Mouse (Mus musculus) c-Kit-positive CD71-negative TER-119-negative erythroid progenitor cells, embryonic 14.5 days (primary cell): ENCODE results near the gene Ascc2.
"Not testable (repeated sequence)": the region's sequence is repeated elsewhere in the genome, so short reads cannot be mapped to it uniquely, and the experiment has no call there.

Experiments
- DNase-seq: peaks from one replicate; pipeline ENCODE4 v3.0.0-alpha.2; 2013; ENCODE audit warnings: low read depth

Gene Ascc2

DNA sequence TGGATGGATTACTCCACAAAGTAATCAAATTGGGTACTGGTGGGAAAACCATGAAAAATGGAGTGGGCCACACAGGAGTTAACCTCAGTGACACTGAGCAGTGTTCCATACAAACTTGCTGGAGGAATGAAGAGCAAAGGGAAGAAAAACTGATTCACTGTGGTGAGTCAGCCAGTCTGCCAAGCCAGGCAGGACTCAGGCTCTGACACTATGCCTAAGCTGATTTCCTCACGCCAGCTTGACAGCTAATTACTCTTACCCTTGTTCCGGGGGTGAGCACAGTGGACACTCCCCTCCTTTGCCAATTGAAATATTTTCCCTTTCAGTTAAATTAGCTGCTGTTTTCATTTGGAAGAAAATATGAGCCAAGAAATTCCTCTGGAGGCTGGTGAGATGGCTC lies 4.1 kb upstream of the Ascc2 start:
- no peak for DNase-seq

DNA sequence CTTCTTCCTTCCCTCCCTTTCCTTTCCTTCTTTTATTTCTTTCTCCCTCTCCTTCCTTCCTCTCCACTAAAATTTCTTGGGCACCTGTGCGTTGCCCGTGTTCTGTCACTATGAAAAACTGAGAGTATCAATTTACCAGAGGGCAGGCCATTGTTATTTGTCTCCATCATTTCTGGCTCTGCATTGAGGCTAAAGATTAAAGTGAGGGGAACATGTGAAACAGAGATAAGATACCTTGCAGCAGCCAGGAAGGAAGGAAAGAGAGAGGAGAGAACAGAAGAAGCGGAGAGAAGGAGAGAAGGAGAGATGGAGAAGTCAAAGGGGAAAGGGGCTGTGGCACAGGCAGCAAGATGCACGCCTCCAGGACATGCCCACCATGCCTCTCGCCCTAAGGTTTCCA lies 3.2 kb upstream of the Ascc2 start:
- no peak for DNase-seq

DNA sequence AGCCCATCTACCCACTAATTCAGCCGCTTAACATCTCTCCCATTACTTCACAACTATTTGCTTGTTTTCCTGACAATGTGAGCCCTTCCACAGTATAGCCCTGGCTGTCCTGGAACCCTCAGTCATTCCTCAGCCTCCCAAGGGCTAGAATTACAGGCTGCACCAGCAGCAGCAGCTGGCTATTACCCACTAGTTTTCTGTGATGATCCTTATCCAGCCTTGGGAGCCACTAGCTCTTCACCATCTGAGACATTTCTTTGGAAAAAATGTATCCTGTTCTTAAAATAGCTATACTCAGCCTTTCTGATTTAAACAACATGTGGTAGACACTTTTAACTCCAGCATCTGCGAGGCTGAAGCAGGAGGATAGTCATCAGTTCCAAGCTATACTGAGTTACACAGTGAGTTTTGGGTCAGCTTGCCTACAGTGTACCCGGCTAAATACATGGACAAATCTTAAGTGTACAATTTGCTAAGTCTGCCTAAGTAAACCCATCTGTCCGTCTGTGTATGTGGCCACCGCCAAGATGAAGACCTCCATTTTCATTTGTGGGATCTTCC lies 685 bp upstream of the Ascc2 start:
- no peak for DNase-seq

DNA sequence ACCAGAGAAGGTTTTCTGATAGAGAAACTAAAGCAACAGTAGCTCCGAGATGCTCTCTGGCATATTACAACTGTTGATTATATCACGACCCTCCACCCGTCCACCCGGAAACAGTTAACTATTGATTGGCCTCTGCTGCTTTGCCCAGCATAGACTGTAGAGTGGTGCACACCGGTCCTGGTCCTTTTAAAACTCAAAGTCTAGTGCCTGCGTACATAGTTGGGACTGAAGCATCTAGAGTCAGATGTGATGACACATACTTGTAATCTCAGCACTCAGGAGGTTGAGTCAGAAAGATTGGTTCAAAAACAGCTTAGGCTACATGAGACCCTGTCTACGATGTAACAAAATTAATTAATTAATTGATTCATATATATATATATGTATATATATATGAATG lies 714 bp downstream of the Ascc2 start:
- no peak for DNase-seq

DNA sequence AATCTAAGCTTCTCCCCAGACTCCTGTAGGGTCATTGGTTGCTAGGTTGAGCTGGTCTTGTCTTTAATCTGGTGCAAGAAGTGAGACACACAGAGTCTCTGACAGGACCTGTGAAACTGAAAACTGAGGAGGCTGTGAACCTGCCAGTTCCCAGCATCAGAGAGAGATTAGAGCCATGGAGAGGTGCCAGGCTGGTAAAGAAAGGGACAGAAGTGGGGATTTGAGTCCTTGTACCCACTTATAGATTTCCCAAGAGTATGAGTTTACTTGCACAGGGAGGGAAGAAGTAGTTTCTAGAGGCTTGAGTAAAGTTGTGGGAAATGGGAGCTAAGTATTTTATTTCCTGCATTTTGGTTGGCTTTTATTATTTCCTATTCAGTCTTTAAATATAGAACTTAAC lies 3.6 kb downstream of the Ascc2 start:
- DNase-seq: no peak

DNA sequence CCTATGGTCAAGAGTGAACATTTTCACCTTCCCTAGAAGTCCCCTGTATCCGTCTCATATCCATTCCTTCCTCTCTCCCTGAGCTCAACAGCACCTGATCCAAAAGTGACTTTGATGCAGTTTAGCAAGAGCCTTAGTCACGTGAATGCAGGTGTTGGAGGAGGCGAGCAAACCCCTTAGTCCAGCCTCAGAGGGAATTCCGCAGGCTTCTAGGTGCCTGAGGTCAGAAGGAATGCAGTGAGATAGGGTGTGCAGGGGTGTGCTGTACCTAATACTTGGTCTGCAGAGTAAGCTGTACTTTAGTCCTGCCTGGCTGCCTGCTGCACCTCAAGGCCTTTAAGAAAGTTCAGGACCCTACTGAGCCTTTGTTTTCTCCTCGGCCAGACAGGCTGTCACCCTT lies 6.2 kb downstream of the Ascc2 start:
- DNase-seq: no peak

DNA sequence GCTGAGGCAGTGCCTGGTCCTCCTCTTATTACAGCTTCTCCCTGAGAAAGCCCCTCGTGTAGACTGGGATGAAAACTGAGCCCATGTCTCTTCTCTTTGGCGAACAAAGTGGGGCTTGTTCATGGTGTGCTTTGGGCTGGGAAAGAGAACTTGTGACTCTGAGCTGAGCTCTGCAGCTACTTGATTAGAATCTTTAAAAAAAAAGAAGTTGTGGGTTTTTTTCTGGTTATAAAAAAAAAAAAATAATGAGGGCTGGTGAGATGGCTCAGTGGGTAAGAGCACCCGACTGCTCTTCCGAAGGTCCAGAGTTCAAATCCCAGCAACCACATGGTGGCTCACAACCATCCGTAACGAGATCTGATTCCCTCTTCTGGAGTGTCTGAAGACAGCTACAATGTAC lies 7.6 kb downstream of the Ascc2 start:
- not testable (repeated sequence) for DNase-seq

DNA sequence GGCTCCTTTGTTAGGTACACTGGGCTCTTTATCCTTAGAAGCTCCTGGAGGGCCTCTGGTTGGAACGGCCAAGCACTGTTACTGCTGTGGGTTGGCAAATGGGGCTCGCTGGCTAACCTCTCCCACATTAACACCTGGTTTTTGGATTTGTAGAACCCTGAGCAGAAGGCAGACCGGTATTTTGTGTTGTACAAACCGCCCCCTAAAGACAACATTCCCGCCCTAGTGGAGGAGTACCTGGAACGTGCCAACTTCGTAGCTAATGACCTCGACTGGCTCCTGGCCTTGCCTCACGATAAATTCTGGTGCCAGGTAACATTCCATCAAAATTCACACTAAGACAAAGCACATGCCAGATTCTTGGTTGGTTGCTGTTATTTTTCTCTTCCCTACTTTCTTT lies 8.9 kb downstream of the Ascc2 start:
- DNase-seq: no peak

DNA sequence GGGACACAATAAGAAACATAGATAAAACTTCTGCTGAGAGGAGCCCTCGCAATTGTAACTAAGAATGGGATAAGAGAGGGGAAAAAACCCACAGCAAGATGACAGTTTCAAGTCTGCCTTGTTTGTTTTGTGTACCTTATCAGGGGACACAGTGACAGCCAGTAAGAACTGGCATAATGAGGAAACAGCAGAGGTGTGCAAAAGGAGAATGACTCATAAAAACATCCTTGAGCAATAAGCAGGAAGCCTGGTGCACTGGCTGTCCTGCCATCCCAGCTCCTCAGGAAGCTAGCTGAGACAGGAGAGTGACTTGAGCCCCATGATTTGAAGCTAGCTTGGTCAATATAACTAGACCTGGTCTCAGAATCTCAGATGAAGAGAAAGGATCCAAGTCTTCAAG lies 22.3 kb downstream of the Ascc2 start:
- DNase-seq: no peak

DNA sequence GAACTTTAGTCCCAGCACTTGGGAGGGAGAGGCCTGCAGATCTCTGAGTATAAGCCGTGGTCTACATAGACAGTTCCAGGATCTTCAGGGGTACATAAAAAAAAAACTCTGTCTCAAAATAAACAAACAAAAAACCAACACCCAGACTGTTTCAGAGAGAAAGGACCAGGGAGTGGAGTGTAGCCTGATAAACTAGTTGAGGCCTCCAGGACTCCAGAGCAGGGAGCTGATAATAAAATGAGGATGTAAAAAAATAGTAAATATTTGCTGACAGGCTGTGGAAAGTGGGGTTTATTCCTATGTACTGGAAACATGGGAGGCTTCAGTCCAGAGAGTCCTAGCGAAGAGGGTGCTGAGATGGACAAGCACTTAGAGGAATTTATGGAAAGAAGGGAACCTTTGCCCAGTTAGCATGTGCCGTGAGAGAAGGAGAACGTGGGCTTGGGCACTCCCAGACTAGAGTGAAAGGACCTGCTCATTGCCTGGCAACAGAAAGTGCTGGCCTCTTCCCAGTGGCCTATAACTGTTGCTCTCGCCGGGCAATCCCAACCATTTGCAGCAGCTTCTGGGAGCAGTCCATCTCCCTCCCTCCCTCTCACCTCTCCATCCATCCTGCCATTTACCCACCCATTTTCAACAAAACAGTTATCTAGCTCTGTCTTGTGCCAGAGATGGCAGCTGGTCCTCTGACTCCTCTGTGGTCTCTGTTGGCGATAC lies 22.9 kb downstream of the Ascc2 start:
- DNase-seq: no peak

DNA sequence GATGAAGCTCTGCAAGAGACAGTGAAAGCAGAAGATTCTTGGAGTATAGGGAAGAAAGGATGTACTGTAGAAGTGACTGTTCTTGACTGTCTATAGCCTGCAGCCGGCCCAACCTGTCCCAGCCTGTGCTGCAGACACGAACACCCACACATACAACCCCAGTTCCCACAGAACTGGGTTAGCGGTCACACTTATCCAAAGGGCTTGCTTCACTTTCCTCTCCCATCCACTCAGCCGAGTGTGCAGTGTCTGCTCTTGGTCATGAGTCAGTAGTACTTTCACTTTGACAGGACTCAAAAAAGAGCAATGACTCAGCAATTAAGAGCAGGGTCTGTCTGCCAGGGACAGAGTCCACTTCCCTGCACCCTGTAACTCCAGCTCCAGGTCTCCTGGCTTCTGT lies 23.8 kb downstream of the Ascc2 start:
- no peak for DNase-seq

DNA sequence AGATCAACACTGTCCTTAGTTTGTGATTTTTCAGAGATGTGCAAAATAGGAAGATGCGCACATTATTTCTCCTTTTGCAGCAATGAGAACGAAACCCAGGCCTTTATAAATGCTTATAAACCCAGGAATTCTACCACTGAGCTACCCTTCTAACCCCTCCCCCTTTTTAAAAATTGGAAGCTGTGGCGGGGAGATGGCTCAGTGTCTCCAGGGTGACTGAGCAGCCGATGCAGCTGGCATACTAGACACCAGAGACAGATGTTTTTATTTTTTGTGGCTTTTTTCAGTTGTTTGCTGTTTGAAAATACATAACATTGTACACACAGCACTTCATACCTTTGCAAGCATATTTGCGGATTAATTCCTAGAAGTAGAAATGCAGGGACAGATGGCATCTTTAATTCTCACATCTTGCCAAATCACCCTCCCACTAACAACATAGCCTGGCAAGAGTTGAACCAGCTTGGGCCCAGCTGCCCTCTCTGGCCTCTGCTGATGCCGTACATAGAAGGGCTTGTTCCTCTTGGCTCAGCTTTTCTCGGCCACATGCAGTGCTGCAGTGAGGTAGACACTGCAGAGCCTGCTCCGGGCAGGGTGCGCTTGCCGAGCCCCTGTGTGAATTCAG lies 24.4 kb downstream of the Ascc2 start:
- DNase-seq: no peak

DNA sequence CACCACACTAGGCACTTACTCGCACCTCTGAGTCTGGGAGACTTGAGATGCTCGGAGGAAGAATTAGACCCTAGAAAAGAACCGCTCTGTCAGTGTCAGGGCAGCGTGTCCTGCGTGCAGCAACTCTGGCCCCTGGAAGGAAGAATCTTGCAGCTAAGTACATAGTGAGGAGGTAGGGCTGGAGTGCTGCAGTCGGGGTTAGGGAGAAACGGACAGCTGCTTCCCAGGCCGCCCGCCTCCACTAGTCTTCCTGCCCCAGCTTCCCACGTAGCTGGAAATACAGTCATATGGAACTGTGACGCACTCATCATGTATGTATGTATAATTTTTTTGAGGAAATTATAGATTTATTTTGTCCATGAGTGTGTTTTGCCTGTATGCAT lies 24.9 kb downstream of the Ascc2 start:
- no peak for DNase-seq

DNA sequence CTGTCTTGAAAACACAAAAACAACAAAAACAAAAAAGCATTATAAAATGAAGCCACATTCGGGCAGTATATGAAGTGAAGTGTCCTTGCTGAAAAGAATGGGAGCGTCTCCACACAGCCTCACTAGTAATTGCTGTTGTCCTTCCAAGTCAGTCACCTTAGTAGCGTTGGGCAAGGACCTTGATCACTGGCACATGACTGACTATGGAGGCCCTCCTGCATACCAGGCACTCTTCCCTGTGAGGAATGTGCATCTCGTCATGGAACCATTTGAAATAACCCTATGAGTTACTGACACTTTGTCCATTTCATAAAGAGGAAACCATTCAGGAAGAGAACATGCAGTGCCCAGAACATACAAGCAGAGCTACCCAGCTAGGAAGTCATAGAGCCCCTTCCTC lies 34.2 kb downstream of the Ascc2 start:
- no peak for DNase-seq

DNA sequence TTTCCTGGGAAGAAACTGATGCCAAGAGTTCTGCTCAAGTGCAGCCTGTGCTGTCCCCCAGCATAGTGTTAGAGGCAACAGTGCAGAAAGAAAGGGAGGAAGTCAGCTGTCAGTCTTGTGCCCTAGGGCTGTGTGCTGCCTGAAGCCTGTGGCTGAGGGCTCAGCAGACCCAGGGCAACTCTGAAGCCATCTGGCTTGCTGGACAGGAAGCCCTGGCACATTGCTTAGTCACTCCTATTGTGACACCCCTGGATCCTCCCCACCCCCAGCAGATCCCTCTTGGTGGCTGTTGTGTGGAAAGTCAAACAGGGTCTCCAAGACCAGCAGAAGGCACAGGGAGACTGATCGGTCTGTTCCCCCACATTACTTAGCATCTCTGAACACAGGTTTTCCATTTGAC lies 37.0 kb downstream of the Ascc2 start:
- no peak for DNase-seq

DNA sequence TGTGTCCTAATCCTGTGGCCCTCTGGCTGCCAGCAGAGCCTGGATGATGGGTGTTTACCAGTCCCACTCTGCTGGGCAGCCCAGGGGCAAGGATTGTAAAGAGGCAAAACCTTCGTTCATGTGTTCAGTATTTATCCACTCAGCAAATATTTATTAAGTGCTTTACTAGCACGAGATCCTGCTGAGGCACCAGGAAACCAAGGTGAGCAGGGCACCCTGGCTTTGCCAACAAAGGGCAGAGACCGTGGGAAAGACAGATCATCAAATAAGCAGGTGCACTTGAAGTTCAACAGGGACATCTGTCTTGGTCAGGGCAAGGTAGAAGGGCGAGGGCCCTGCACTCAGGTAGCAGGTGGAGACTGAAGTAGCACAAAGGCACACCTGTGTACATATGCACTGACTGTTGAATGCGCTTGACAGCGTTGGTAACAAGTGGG lies 37.6 kb downstream of the Ascc2 start:
- no peak for DNase-seq

DNA sequence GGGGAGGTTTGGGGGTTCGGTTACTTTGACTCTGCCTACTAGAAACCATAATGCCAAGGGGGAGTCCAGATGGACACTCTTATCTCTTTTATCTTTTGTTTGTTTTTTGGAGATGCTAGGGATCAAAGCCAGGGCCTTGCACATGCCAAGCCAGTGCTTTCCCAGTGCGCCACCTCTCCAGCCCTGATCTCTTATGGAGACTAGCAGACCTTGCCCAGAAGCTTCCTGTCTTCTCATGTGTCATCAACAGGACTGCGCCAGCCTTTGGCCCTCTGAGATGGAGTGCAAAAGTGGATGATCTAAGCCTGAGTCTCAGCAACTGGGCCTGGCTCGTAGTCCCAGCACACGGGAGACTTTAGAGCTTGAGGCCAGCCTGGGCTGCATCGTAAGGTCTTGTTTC lies 38.1 kb downstream of the Ascc2 start:
- DNase-seq: no peak

DNA sequence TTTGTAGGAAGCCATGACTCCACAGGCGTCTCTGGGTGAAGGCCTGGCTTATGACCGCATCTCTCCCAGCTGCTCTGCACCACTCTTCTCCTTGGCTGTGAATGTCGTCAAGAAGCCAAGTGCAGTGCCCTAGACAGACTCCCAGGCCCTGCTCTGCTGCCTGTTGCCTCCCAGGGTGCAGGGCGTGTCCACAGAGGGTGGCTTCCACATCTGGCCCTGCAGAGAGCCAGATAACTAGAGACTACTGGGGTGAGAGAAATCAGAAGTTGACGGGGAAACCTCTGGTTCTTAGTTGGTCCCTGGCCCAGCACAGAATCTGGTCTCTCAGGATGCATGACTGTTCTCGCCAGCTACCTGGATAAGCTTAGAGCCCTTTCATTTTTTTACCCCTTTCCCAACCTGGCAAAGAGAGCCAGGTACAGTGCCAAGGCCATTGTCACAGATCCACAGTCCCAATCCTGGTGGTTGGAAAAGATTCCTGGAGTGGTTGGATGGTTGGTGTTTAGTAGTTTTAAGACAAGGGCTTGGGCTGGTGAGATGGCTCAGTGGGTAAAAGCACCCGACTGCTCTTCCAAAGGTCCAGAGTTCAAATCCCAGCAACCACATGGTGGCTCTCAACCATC lies 39.8 kb downstream of the Ascc2 start:
- peak; percentile 28 for DNase-seq

DNA sequence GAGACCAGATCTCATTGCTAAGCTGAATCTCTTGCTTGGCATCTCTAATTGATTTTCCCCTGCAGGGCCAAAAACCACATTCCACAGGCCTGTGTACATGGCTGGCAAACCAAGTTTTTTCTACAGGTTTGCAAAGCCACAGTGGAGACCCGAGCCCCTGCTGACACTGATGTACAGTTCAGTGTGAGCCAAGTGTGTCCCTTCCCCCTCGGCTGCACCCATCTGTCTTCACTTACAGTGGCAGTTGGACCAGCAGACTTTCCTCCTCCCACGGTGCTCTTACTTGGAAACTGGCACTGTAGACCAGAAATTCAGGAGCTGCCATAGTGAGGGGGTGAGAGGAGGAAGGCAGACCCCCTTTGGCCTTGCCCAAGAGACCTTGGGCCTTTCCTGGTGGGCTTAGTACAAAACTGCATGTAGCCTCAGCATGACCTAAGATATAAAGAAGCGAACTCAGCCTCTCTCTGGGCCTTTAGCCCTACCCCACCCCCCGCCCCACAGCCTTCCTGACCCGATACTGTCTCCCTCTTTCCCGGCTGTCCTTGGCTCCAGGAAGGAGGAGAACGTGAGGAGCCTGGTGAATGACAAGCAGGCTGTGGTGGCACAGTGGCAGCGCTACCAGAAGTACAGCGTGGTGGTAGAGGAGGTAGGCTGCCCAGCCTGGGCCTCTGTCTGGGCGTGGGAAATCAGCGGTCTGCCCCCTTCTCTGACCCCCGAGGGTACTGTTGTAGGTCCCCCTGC lies 41.3 kb downstream of the Ascc2 start:
- DNase-seq: no peak

DNA sequence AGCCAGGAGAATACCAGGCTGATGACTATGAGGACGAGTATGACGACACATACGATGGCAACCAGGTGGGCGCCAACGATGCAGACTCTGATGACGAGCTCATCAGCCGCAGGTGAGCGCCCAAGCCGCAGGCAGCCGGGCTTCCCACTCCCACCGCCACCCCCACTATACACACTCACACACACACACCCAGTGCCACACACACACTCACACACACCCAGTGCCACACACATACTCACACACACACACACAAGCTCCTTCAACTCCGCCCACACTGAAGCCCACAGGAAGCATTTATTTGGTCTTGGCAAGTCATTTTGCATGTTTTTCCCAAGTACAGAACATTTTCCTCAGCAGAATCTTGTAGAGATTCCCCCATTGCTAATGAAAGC lies 41.9 kb downstream of the Ascc2 start:
- no peak for DNase-seq

DNA sequence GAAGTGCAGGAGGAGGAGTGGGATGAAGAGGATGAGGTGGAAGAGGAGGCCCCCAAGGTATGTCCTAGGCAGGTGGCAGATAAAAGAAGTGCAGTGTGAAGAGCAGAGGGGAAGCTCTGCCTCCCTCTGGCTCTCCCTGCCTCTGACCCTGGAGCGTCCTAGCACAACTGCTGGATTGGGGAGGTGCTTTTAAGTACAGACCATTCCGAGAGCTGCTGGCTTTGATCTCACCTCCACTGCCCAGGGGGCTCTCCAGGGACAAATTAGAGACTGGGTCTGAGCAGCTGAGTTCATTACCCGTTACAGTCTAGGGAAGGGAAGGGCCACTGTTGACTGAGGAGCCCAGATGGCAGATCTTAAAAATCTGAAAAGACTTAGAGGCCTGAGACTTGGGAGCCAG lies 42.6 kb downstream of the Ascc2 start:
- no peak for DNase-seq

DNA sequence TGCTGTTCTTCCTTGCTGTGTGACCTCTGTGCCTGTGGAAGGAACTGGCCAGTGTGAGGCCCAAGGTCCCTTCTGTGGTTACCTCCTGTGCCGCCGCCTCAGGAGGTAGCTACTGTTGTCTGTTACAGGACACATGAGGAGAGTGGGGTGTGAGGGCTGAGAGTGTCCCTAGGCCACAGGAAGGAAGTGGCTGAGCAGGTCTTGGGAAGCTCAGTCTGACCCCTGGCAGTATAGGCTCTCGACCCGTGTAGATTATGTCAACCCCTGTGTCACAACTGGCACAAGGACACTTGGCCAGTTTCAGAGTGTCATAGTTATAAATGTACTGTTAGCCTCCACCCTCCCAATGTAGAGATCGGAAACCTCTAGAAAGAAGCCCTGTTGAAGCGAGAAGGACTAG lies 46.0 kb downstream of the Ascc2 start:
- DNase-seq: no peak

DNA sequence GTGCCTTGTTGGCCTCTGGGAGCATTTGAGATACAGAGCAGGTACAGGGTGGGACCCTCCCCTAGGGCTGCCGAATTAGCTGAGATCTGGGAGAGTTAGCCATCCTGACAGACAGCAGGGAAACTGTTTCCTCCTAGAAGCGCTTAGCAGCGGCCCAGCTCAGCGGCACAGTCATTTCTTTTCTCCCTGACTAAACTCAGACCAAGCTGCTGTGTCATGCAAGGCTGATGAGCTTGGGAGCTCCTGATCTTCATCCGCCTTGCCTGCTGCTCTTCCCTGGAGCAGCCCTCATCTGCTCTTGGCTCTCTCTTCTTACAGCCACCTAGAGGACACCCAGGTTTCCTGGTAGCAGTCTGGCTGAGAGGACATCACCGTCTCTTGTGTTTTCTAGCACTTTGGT lies 46.6 kb downstream of the Ascc2 start:
- DNase-seq: no peak
